Mouse (Mus musculus) brain, adult 2 months (tissue): Measurements from ENCODE around the gene Mdga1.

ENCODE experiments used
- DNase-seq: peaks from one replicate; pipeline ENCODE4 v3.0.0; 2011; ENCODE audit warnings: low read depth, low spot score

Mdga1 gene

DNA sequence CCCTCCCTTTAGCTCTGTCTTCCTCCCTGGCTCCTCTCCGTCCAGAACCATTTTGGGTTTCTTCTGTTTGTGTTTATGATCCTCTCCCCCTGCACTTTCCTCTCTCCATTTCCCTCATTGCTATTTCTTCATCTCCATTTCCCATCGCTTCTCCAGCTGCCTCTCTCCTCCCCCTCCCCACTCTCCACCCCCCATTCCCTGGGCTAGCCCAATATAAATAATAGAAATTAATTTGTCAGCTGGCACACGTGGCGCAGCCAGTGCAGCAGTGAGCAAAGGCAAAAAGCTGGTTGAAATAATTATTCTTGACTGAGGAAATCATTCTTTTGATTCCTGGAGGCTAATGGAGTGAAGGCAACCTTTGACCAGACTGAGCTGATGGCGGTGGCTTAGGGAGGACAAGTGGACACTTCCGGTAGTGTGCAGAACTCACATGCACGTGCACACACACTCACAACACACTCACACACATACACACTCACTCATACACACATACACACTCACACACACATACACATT is at the start of gene Mdga1:
TSS of gene Mdga1 (minus strand) at position 51 of the 519 bp plus-strand sequence.
- DNase-seq: no peak

DNA sequence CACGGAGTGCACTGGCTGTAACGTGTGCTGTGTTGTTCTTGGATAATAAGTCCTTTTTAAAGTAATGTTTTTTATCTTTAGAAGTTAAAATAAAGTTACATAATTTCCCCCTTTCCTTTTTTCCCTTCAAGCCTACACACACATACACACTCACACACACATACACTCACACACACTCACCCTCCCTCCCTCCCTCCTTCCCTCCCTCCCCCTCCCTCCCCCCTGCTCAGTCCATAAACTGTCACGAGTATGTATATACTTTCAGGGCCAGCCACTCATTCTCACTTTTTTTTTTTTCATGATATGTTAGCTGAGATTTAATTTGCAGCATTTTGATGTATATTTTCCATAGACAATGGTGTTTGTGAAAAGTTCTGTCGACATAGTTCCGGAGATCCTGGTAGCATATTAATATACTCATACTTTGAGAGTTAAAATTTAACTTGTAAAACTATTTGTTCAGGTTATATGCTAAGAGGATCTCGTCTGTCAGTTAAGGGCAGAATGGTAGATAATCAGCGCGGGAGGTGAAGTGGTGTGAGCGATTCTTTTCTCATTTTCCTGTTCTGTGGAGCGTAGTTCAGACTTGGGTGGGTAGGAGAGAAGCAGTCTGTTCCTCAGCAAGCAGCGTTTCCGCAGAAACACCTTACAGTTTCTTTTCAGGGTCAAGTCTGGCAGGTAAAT is 49.2 kb upstream of the Mdga1 start:
- no peak for DNase-seq

GRCm38 (mm10) chr17:30014660-30015059 is 44.8 kb upstream of the Mdga1 start:
- no peak for DNase-seq

GRCm38 (mm10) chr17:30008392-30008791 is 38.5 kb upstream of the Mdga1 start:
- DNase-seq: peak; percentile 49

DNA sequence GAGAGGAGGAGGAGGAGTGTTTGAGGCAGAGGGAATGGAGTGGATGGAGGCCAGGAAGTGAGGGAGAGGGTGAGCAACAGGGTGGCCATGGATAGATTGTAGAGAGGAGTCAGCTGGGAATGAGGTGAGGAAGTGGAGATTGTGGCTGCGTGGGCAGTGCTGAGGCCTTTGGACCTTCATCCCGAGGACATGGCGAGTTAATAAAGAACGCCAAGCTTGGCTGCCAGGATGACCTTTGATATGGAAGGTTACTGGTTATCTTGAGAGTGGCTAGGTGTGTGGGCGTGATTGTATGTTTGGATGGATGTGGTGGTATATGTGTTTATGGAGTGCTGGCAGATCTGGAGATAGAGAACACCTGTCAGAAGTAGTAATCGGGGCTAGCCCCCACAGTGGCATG is 38.0 kb upstream of the Mdga1 start:
- no peak for DNase-seq

GRCm38 (mm10) chr17:30006877-30007276 is 37.0 kb upstream of the Mdga1 start:
- DNase-seq: no peak

GRCm38 (mm10) chr17:30005451-30005941 is 35.6 kb upstream of the Mdga1 start:
- DNase-seq: no peak

GRCm38 (mm10) chr17:30005103-30005443 is 35.2 kb upstream of the Mdga1 start:
- no peak for DNase-seq

- DNase-seq: peak; percentile 97
These were observed 34.6 kb upstream of the Mdga1 start, which contains the start of gene Zfand3 for GRCm38 (mm10) chr17:30004203-30005102. TSS of gene Zfand3 (plus strand) at chr17:30004733.

GRCm38 (mm10) chr17:29998566-29999295 is 28.8 kb upstream of the Mdga1 start:
- DNase-seq: no peak

GRCm38 (mm10) chr17:29997726-29998125 is 27.8 kb upstream of the Mdga1 start:
- DNase-seq: peak; percentile 64

- DNase-seq: no peak
These were observed 26.1 kb upstream of the Mdga1 start for GRCm38 (mm10) chr17:29995986-29996385.

- no peak for DNase-seq
These were observed 24.6 kb upstream of the Mdga1 start for GRCm38 (mm10) chr17:29994459-29994858.

DNA sequence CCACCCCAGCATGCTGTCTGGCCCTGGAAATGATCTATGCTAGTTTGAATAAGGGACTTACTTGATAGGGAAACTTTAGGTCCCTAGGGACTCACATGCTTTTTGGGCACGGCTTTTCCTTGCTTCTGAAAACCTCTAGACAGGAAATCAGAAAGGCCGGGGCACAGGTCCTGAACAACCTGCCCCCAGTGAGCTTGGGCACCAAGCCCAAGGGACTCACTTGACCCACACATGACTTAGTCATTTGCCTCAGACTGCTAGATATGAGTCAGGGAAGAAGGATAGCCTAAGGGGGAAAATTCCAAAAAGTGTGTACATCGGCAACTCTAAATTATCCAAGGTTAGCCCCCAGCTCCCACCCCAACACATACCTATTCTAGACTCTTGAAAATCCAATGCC is 24.1 kb upstream of the Mdga1 start:
- no peak for DNase-seq

GRCm38 (mm10) chr17:29993488-29993887 is 23.6 kb upstream of the Mdga1 start:
- peak; percentile 87 for DNase-seq

DNA sequence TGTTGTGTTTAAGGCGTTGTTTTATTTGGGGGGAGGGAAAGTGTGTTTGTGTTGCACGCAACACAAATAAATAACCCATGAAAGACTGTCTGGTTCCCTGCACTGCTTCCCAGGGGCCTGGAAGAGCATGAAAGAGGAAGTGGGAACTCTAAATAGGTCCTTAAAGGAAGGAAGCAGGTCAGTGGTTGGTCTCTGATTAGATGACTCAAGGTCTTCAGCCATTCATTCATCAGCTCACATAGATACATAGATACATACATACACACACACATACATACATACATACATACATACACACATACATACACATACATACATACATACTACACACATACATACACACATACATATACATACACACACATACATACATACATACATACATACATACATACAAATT is 21.0 kb upstream of the Mdga1 start:
- DNase-seq: no peak

DNA sequence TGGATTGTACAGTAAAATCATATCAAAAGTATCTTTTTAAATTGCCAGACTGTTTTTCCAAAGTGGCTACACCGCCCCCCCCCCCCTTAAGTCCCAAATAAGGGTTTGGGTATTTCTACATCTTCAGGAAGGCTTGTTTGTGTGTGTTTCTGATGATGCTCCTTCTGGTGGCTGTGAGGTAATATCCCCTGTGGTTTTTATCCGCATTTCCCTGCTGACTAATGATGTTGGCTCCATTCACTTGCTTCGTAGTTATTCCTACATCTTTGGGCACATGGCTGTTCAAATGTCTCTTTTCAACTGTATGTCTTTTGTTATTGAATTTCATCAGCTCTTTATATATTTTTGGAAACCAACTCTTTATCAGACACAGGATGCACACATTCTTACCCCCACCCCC is 20.2 kb upstream of the Mdga1 start:
- no peak for DNase-seq

GRCm38 (mm10) chr17:29989653-29990052 is 19.8 kb upstream of the Mdga1 start:
- no peak for DNase-seq

- no peak for DNase-seq
These were observed 18.3 kb upstream of the Mdga1 start for GRCm38 (mm10) chr17:29988141-29988540.

- DNase-seq: peak; percentile 12
These were observed 15.6 kb upstream of the Mdga1 start for GRCm38 (mm10) chr17:29985534-29985933.

- DNase-seq: peak; percentile 29
These were observed 15.0 kb upstream of the Mdga1 start for GRCm38 (mm10) chr17:29984931-29985330.

DNA sequence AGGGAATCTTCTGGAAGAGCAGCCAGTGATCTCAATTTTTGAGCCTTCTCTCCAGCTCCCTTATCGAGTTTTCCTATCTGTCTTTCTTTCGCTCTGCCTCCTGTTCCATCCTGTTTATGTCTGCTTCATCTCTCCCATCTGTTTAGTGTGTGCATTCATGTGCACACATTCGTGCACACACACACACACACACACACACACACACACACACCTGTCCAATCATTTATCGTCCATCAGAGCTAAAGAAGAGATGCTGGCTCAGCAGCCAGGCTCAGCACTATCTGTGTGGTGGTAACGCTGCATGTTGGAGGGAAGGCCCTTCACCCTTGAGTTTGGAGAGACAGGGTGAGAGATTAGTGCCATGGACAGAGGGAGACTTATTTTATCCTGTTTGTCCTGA is 13.3 kb upstream of the Mdga1 start:
- no peak for DNase-seq
